In genomic region chr3:129943813-129944212, GRCm38 (mm10) we compare ENCODE assay signal across 15 mouse cellular contexts.
"Had no signal": no experiment of that assay in that cellular context is flagged by ENCODE, and none has a peak within 500 bp of the region (broad histone marks: within the 10 kb centered on the region; RNA-seq: fewer than 3 reads in every experiment).

No protein-coding gene starts in this region.

- ATAC-seq: lung, postnatal 0 days; midbrain, embryonic 13.5 days had no signal

- H3K4me3 ChIP-seq: limb, embryonic 12.5 days; midbrain, embryonic 13.5 days; myocyte; neural tube, embryonic 15.5 days; stomach, embryonic 15.5 days had no signal

- H3K9ac ChIP-seq: limb, embryonic 12.5 days; liver, embryonic 14.5 days; midbrain, embryonic 13.5 days; neural tube, embryonic 15.5 days; stomach, embryonic 15.5 days had no signal

- H3K27ac ChIP-seq: kidney, postnatal 0 days; limb, embryonic 12.5 days; liver, embryonic 14.5 days; midbrain, embryonic 13.5 days; neural tube, embryonic 15.5 days; stomach, embryonic 15.5 days had no signal

- H3K9me3 ChIP-seq: limb, embryonic 12.5 days; midbrain, embryonic 13.5 days; neural tube, embryonic 15.5 days; stomach, embryonic 15.5 days had no signal

- H3K27me3 ChIP-seq: limb, embryonic 12.5 days; midbrain, embryonic 13.5 days; neural tube, embryonic 15.5 days; stomach, embryonic 15.5 days had no signal

- H3K4me1 ChIP-seq: limb, embryonic 12.5 days; midbrain, embryonic 13.5 days; neural tube, embryonic 15.5 days; stomach, embryonic 15.5 days had no signal

- H3K36me3 ChIP-seq: limb, embryonic 12.5 days; midbrain, embryonic 13.5 days; neural tube, embryonic 15.5 days; stomach, embryonic 15.5 days had no signal

- DNase-seq: kidney, adult 11 months; kidney, adult 9 months; kidney, postnatal 36 days; layer of hippocampus, adult 9-11 months; layer of hippocampus, postnatal 36 days; liver; thymus, postnatal 4 days had no signal
